Mouse (Mus musculus) urinary bladder, adult 2 months (tissue): Measurements from ENCODE around the gene Ube2o. TPM values are rescaled to one million over a fixed set of nuclear protein-coding genes. Genes with fewer than 3 reads are reported as not detected.

ENCODE experiments used
- DNase-seq: peaks from one replicate; pipeline ENCODE4 v3.0.0; 2022; ENCODE audit warnings: low spot score
- polyA plus RNA-seq: library from polyadenylated mRNA; depleted of rRNA; stranded (reverse); fragments of >200 nt; gene quantifications from 2 replicates; pipeline ENCODE4 v1.2.3, GENCODE M21; 2012

The Ube2o gene
- polyA plus RNA-seq, 1 experiment, result 18.7 TPM

- DNase-seq, result no peak
These were observed 38.1 kb downstream of the Ube2o start for GRCm38 (mm10) chr11:116543110-116543509.

- DNase-seq, result no peak
These were observed 40.1 kb downstream of the Ube2o start for GRCm38 (mm10) chr11:116541183-116541582.

DNA sequence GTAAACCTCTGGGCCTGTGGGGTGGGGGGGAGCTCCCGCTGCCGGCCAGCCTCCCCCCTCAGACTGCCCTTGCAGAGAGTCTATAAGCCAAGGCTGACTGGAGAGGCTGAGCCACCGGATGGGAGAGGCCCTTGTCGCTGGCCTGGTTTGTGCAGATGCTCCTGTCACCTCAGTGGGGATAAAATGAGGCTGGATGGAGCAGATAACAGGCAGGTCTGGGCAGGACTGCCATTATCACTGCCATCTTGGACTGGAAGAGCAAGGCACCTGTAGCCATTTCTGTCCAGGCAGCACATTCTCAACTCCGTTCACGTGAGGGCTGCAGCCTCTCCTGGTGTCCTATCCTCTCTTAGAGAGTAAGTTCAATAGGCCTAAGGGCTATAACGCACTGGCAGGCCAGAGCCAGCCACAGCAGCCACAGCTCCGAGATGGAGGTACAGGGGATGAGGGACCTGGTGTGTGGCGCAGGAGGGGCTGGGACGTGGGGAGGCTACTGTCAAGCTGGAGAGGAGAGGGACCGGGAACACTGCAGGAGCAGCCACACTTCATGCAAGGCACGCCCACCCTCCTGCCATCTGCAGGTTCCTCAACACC lies 43.0 kb downstream of the Ube2o start:
- DNase-seq, result no peak

GRCm38 (mm10) chr11:116537388-116537787 lies 43.9 kb downstream of the Ube2o start:
- no peak for DNase-seq

GRCm38 (mm10) chr11:116536685-116537084 lies 44.6 kb downstream of the Ube2o start:
- DNase-seq, result no peak

- no peak for DNase-seq
These were observed 46.9 kb downstream of the Ube2o start for GRCm38 (mm10) chr11:116534154-116534865.

DNA sequence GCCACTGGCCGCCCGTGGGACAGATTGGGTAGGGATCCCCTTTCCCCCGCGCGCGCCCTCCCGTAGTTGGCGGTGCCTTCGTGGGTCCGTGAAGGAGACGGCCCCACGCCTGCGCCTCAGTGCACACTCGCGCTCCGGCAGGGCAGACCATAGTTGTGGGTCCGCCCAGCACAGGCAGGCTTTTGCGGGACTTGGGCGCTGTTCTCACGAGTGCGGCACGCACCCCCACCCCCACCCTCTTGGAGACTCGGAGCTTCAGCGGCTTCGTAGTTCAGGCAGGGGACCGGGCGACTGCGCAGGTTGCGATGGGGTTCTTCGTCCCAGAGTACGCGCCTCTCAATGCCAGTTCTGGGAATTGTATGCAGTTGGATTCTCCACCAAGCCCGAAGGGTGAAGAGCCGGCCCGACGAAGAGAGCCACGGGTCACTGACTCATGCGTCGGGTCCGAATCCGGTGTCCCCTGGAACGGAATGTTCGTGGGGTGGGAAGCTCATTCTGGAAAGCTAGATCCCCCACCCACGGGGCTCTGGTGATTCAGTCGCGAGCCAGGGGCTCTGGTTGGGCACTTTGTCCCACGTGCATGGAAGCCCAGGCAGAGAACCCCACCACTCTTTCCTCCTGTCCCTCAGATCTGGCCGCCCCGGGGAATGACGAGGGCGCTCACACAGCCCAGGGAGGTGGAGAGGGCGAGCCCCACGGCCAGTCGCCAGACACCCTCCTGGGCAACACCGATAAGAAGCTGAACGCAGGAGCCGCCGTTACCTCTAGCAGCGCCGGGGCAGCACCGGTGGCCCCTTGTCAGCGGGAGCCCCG lies 47.7 kb downstream of the Ube2o start:
- DNase-seq, result no peak

GRCm38 (mm10) chr11:116532810-116533338 lies 48.4 kb downstream of the Ube2o start:
- peak; percentile 66 for DNase-seq

DNA sequence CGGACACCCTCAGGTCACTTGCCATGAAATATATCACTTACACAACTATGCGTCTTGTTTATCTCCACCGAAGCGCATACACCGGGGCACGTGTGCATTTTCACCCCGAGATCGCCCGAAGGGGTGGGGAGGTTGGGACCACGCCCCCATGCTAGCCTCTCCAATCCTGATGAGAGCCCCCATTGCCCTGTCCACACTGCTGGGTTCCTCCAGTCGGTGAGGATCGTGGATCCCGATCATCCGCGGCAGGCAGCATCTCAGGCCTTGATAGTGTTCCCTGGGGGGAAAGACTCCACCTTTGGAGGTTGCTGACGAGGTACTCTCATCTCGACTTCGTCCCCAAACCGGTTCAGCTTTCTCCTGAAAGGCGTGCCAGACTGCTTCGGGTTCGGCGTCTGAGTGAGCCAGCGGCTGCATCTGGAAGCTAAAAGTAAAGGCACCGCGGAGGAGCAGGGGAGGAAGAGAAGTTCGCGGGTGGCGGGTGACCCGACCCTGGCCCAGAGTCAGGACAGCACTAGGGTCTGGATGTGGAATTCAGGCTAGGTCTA lies 48.9 kb downstream of the Ube2o start:
- peak; percentile 51 for DNase-seq

GRCm38 (mm10) chr11:116531371-116532191 lies 49.7 kb downstream of the Ube2o start:
- DNase-seq, result no peak

- no peak for DNase-seq
These were observed 50.8 kb downstream of the Ube2o start, which contains the start of gene Sphk1 for GRCm38 (mm10) chr11:116530187-116531147. Gene Sphk1, plus strand, starts transcription at chr11:116530925.

DNA sequence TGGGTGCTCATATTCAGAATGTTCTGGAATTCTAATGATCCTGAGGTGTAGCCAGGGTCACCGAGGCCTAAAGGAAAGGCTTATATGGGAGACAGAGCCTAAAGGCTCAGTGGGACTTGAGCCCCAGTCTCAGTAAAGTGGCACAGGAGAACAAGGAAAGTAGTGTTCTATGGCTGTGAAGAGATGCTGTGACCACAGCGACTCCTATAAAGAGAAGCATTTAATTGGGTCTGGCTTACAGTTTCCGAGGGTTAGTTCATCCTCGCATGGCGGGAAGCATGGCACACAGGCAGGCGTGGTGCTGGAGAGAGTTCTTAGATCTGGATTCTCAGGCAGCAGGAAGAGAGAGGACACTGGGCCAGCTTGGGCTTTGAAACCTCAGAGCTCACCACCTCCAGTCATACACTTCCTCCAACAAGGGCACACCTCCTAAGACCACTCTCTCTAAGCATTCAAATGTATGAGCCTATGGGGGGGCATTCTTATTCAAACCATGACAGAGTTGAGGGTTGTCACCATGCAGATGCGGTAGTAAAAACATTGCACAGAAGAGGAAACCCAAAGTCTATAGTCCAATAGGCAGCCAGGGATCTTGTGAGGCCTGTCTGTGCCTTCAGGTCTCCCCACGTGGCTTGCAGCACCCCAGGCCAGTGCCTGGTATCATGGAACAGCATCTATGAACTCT lies 52.5 kb downstream of the Ube2o start:
- DNase-seq, result no peak

DNA sequence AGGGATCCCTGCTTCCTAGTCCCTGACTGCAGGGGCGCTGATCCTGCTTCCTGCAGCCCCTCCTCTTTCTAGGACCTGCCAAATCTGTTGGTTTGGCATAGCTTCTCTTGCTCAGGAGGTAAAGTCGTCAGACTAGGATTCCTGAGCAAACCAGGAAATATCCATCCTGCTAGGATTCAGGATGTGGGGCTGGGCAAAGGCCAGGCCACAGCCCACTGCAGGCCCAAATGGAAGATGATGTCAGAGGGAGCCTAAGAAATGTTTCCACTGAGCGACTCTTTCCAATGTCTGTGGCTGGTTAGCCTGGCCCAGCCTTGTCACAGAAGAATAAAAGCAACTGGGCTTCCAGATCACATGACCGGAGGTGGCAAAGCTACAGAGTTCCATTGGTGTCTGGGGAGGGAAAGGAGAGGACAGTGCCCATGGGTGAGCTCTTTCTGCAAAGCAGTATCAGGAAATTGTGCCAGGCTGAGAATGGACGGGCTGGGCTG lies 57.5 kb downstream of the Ube2o start:
- no peak for DNase-seq

GRCm38 (mm10) chr11:116522886-116523698 lies 58.2 kb downstream of the Ube2o start:
- DNase-seq, result no peak

DNA sequence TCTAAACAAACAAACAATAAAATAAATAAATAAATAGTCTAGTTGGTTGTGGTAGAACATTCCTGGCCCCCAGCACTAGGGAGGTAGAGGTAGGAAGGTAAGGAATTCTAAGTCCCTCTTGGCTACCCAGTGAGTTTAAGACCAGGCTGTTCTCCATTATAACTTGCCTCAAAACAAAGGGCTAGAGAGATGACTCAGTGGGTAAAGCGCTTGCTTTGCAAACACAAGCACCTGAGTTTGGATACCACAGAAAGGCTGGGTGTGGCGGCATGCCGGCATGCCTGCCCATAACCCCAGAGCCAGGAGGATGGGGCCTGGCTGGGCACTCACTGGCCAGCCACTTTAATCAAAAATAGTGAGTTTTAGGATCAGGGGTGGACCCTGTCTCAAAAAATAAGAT lies 59.2 kb downstream of the Ube2o start:
- no peak for DNase-seq

DNA sequence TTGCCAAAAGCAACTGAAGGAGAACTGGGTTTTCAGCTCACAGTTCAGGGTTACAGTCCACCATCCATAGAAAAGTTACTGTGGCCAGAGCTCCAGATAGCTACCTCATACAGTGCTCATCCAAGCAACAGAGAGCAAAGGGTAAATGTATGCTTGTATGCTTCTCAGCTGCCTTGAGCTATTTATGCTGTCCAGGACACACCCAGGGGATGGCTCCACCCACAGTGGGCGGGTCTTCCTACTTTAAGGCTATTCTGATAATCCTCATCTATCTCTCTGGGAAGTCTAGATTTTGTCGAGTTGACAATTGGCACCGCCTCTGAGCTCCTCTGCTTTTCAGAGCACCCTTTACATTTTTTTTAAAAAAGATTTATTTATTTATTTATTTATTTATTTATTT lies 60.1 kb downstream of the Ube2o start:
- no peak for DNase-seq

DNA sequence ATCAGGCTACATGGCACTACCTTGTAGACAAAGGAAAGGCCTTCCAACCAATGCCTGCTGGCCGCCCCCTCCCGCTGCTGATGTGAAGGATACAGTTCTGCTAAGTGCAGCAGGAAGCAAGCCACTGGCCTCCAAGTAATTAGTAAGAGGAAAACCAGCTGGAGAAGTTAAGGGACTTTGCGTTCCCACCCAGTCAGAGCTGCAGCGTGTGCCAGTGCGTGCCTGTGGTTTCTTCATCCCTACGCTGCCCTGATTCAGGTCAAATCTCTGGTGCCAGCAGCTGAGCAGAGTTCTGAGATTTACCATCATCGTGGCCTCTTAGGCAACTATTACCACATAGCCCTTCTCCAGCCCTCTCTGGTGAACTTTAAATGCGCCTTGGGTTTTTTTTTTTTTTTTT lies 62.8 kb downstream of the Ube2o start:
- no peak for DNase-seq

DNA sequence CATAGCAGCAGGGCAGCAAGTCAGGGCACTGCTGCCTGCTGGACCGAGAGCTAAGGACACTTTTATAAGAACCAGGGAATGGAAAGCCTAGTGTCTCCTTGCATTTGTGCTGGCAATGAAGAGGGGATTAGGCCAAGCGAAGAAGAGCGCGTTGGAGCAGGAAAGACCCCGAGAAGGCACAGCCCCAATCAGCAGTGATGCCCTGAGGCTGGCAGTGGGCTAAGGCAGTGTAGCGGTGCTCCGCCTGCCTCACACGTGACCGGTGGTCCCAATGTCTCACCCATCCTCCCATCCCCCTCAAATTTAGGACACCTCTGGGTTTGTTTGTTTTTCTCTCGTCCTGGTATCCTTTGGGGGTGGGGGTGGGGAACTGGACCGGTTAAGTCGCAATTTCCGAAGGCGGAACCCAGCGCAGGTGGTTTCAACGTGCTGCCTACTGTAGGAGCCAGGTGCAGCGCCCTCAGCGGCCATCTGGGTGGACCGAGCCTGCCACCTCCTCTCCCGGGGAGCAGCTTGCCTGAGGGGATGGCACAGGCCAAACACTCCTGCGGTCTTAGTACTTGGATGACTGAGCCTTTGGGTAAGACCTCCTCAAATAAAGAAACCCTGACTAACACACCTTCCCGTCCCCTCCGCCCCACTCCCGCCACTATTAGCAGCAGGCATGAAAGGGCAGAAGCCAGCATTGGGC lies 65.8 kb downstream of the Ube2o start:
- DNase-seq, result no peak
